Mouse (Mus musculus) liver, embryonic 16.5 days (tissue): ENCODE data around the gene Zfp383. TPM values are rescaled to one million over a fixed set of nuclear protein-coding genes. Genes with fewer than 3 reads are reported as not detected.

Source experiments
- ATAC-seq: fragments of 200-750 bp; cut with Nextera tagmentation; 2 replicates; pipeline ENCODE4 v1.8.0; 2017; ENCODE audit warnings: low read depth, mild to moderate bottlenecking, moderate number of reproducible peaks, moderate library complexity
- H3K27ac ChIP-seq: fragments of 300-500 bp; sonication (generic); 2 replicates; pipeline ENCODE4 v1.5.1; 2014; ENCODE audit warnings: mild to moderate bottlenecking, low read length
- H3K27me3 ChIP-seq: fragments of 300-500 bp; sonication (generic); 2 replicates; pipeline ENCODE4 v1.6.1; 2014; ENCODE audit warnings: low read depth, low read length, mixed read lengths; ENCODE audit not compliant: control insufficient read depth, insufficient read depth
- H3K36me3 ChIP-seq: fragments of 300-500 bp; sonication (generic); 2 replicates; pipeline ENCODE4 v1.6.1; 2014; ENCODE audit warnings: mild to moderate bottlenecking; ENCODE audit not compliant: control insufficient read depth, insufficient read depth
- H3K4me1 ChIP-seq: fragments of 300-500 bp; sonication (generic); 2 replicates; pipeline ENCODE4 v1.6.1; 2014; ENCODE audit warnings: low read depth, low read length, mixed read lengths; ENCODE audit not compliant: control insufficient read depth
- H3K4me2 ChIP-seq: fragments of 300-500 bp; sonication (generic); 2 replicates; pipeline ENCODE4 v1.6.1; 2014; ENCODE audit warnings: low read depth, low read length, mixed read lengths
- H3K4me3 ChIP-seq: fragments of 300-500 bp; sonication (generic); 2 replicates; pipeline ENCODE4 v1.5.1; 2014; ENCODE audit warnings: low read depth, mild to moderate bottlenecking, low read length
- H3K9ac ChIP-seq: fragments of 300-500 bp; sonication (generic); 2 replicates; pipeline ENCODE4 v1.6.1; 2014; ENCODE audit warnings: low read depth, low read length
- H3K9me3 ChIP-seq: fragments of 300-500 bp; sonication (generic); replicated peaks from 2 replicates; pipeline ENCODE4 v1.6.1; 2016; ENCODE audit warnings: low read length; ENCODE audit not compliant: control insufficient read depth
- WGBS: fragments of 180-500 bp; shearing (Covaris S2); extraction: QIAGEN DNeasy Blood & Tissue Kit; methylation state at CpG from one replicate; pipeline ENCODE4 v1.1.7; 2014; ENCODE audit not compliant: insufficient replicate concordance; 5-methylcytosine and 5-hydroxymethylcytosine counted together
- polyA plus RNA-seq: library from polyadenylated mRNA; unstranded; fragments of >200 nt; fragmentation: Nextera tagmentation; extraction: Ambion mirVana; gene quantifications from 2 replicates; pipeline ENCODE4 v1.2.1, GENCODE M21; 2015

Zfp383 gene
- polyA plus RNA-seq, 1 experiment from 2014 or later, result 0.50 TPM

DNA sequence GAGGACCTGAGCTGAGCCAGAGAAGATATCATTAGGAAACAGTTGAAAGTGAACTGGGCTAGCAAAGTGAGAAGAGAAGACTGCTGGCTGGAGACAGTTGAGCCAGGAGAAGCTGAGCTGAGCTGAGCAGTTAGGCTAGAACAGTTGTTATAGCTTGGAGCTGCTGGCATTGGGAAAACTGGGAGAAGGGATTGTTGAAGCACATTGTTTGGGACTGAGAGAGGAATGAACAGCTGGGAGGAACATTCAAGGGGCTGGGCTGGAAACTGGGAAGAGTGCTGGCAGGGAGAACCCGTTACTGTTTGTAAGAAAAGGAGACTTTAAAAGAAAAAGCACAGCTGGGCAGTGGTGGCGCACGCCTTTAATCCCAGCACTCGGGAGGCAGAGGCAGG lies 10.0 kb downstream of the Zfp383 start:
- Histone ChIP-seq H3K27ac (no peak overlapping the region), H3K4me2 (no peak overlapping the region), H3K9ac (no peak overlapping the region), H3K4me3 (no peak overlapping the region), H3K4me1 (no peaks in the 10 kb centered on the region), H3K27me3 (no peaks in the 10 kb centered on the region), H3K36me3 (peaks cover 13% of the 10 kb centered on the region; the same call in 1 of the 2 replicates), H3K9me3 (no peaks in the 10 kb centered on the region)
- no peak for ATAC-seq
- 71% methylated on average over 4 of the region's 4 CpGs for WGBS

DNA sequence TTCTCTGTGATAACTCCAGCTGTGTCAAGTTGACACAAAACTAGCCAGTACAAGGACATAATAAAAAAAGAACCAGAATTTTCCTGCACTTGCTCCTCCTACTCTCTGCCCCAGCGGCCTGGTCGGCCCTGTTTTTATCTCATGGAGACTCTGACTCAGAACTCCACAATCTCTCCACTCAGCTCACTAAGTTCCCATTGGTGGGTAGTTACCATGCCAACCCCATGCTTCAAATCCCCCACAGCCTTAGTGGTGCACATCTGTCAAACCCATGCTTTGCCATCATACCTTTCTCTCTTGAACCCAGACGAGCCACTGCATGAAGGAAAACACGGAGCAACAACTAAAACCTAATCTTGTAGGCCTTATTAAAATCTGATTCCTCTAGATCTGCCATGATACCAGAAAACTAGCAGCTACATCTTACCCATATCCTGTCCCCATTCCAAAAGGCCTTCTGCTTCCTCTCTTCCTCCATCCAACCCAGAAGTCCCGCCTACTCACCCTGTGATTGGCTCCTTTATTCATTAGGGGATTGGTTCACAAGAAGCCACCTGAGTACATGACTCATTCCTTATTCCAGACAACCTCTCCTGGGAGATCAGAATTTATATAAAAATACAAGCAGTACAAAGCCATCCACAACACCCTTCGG lies 13.5 kb downstream of the Zfp383 start:
- H3K27me3 ChIP-seq, result no peaks in the 10 kb centered on the region
- H3K9ac ChIP-seq, result no peak overlapping the region
- H3K36me3 ChIP-seq, result no peaks in the 10 kb centered on the region
- H3K4me1 ChIP-seq, result no peaks in the 10 kb centered on the region
- H3K27ac ChIP-seq, result no peak overlapping the region
- no peaks in the 10 kb centered on the region; the same call in 1 of the 2 replicates for H3K9me3 ChIP-seq
- no peak for ATAC-seq
- WGBS, result 52% methylated on average over 6 of the region's 6 CpGs
- no peak overlapping the region for H3K4me3 ChIP-seq
- H3K4me2 ChIP-seq, result no peak overlapping the region

DNA sequence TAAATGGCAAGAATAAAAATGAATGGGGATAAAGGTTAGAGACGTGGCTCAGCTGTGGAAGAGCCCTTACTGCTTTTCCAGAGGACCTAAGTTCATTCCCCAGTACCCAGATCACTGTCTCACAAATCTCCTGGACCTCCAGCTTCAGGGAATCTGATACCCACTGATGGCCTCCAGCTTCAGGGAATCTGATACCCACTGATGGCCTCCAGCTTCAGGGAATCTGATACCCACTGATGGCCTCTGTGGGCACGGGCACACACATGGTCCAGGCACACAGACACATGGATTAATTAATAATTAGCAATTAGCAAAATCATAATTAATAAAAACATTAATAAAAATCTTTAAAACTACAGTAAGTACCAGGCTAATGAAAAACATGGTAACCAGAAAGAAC lies 14.8 kb downstream of the Zfp383 start:
- no peak overlapping the region for H3K27ac ChIP-seq
- WGBS, result 50% methylated on average over 2 of the region's 2 CpGs
- H3K36me3 ChIP-seq, result no peaks in the 10 kb centered on the region
- H3K4me2 ChIP-seq, result no peak overlapping the region
- no peak overlapping the region for H3K4me3 ChIP-seq
- H3K4me1 ChIP-seq, result no peaks in the 10 kb centered on the region
- H3K9me3 ChIP-seq, result no peaks in the 10 kb centered on the region; the same call in 1 of the 2 replicates
- no peaks in the 10 kb centered on the region for H3K27me3 ChIP-seq
- no peak for ATAC-seq
- H3K9ac ChIP-seq, result no peak overlapping the region

DNA sequence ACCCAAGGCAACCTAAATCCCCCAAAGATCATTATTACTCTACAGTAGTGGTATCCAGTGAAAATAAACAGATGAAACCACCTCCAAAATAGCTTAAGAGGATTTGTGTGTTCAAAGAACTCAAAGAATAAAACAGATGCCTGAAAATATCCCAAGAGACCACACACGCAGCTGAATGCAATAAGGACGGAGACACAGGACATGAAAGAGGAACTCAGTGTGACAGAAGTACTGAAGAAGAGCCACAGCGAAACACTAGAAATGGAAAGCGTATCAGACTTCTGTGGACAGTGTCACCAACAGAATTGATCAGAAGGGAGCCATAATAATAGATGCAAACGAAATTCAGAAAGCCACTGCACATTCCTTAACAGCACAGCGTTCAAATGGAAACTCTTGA lies 30.8 kb downstream of the Zfp383 start:
- H3K4me2 ChIP-seq, result no peak overlapping the region
- no peaks in the 10 kb centered on the region for H3K4me1 ChIP-seq
- H3K4me3 ChIP-seq, result no peak overlapping the region
- no peak for ATAC-seq
- no peaks in the 10 kb centered on the region for H3K9me3 ChIP-seq
- H3K27me3 ChIP-seq, result no peaks in the 10 kb centered on the region
- no peak overlapping the region for H3K27ac ChIP-seq
- 58% methylated on average over 6 of the region's 6 CpGs for WGBS
- no peak overlapping the region for H3K9ac ChIP-seq
- peaks cover 13% of the 10 kb centered on the region for H3K36me3 ChIP-seq

DNA sequence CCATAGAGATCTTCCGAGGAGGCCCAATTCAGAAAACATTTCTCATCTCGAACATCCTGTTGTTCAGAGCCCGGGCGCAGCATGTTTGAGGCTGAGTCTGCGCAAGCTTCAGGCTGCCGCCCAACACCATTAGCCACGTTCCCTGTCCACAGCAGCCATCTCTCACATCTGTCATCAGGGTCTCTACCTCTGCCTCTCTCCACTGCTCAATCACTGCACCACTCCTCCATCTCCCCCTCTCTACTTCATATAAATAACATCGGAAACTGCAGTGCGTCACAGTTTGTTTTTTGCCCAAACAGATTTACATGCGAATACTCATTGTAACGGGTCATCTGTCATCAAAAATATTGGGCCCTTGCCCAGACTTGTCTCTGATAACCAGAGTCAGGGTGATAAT lies 33.0 kb downstream of the Zfp383 start:
- Histone ChIP-seq H3K4me1 (no peaks in the 10 kb centered on the region), H3K36me3 (0 out of 2 replicates have a peak, but pooled peaks cover 2% of the 10 kb centered on the region), H3K9ac (no peak overlapping the region), H3K27me3 (no peaks in the 10 kb centered on the region), H3K9me3 (no peaks in the 10 kb centered on the region), H3K4me2 (no peak overlapping the region), H3K27ac (no peak overlapping the region), H3K4me3 (no peak overlapping the region)
- no peak for ATAC-seq
- WGBS, result 84% methylated on average over 11 of the region's 11 CpGs

DNA sequence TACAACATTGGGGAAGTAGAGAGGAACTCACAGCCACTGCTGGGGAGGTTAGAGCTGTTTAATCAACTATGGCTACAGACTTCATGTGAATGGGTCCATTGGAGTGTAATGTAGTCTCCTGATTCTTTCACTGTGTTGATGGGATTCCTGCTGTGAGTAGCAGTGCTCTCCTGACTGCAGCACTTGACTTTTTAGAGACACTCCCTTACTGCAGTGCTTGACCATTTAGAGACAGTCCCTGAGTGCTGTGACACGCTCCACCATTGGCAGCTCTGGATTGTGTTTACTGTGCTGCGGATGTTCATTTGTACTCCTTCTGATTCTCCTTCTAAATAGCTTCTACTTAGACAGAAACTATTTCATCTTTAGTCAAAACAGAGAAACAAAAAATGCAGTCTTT lies 34.7 kb downstream of the Zfp383 start:
- ATAC-seq, result no peak
- 56% methylated on average over 2 of the region's 2 CpGs for WGBS
- H3K9ac ChIP-seq, result no peak overlapping the region

DNA sequence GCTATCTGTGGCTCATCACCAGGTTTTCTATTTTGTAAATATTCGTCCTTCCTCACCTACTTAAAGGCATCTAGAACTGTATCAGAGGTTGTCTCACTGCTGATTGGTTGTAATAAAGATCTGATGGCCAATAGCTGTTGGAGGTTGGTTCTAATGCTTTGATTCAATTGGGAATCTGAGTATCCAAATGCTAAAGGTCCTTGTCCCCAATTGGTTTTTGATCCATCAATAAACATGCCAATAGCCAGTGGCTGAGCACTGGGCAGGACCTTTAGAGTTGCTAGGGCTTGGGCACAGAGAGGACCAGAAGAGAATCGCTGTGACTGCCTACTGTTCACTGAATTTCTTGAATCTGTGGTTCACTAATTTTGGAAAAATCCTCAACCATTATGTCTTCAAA lies 35.7 kb downstream of the Zfp383 start:
- 64% methylated on average over 2 of the region's 2 CpGs for WGBS
- ATAC-seq, result no peak
- Histone ChIP-seq H3K9ac (no peak overlapping the region), H3K4me2 (no peak overlapping the region), H3K36me3 (no peaks in the 10 kb centered on the region), H3K27me3 (no peaks in the 10 kb centered on the region), H3K9me3 (no peaks in the 10 kb centered on the region), H3K4me1 (no peaks in the 10 kb centered on the region), H3K4me3 (no peak overlapping the region), H3K27ac (no peak overlapping the region)

More for the DNA sequence above, 34.7 kb downstream of the Zfp383 start:
- Histone ChIP-seq H3K4me1 (no peaks in the 10 kb centered on the region), H3K27me3 (no peaks in the 10 kb centered on the region), H3K4me2 (no peak overlapping the region), H3K4me3 (no peak overlapping the region), H3K27ac (no peak overlapping the region), H3K9me3 (no peaks in the 10 kb centered on the region), H3K36me3 (0 out of 2 replicates have a peak, but pooled peaks cover under 1% of the 10 kb centered on the region)

DNA sequence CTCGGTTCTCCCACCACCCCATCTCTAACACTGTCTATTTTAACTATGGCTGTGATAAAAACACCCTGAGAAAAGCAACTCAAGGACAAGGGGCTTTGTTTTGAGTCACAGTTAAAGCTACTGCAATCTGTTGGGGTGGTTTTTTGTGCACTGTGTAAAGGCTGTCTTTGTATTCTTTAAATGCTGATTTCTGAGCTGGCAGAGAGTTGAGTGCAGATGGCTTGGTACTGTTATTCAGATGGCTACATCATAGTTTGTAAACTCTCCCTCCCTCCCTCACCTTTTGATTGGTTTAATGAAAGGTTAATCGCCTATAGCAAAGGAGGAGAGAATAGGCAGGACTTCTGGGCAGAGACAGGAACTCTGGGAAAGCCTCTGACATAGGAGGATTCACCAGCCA lies 36.2 kb downstream of the Zfp383 start:
- Histone ChIP-seq H3K27me3 (no peaks in the 10 kb centered on the region), H3K4me2 (no peak overlapping the region), H3K9me3 (no peaks in the 10 kb centered on the region), H3K4me3 (no peak overlapping the region), H3K36me3 (no peaks in the 10 kb centered on the region), H3K27ac (no peak overlapping the region), H3K4me1 (no peaks in the 10 kb centered on the region), H3K9ac (no peak overlapping the region)
- ATAC-seq, result no peak
- 57% methylated on average over 2 of the region's 2 CpGs for WGBS

DNA sequence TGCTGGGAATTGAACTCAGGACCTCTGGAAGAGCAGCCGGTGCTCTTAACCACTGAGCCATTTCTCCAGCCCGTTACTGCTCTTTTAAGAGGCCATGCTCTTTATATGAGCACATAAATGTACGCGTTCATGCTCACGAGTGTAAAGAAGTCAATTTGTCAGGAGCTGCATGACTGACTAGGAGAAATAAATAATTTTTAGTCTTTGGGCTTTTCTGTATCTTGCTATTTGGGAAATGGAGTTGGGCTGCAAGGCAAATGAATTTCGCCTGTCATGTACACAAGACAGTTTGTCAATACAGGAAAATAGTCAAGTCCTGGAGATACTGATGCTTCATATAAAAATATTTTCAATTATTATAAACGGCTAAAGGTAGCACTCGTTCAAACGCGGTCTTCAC lies 45.1 kb downstream of the Zfp383 start:
- Histone ChIP-seq H3K4me2 (peak overlapping the region; percentile 83), H3K4me3 (peak overlapping the region; percentile 78), H3K27me3 (no peaks in the 10 kb centered on the region), H3K27ac (no peak overlapping the region), H3K9me3 (peaks cover 3% of the 10 kb centered on the region; the same call in 1 of the 2 replicates), H3K9ac (peak overlapping the region; percentile 85), H3K4me1 (peaks cover 3% of the 10 kb centered on the region), H3K36me3 (no peaks in the 10 kb centered on the region)
- WGBS, result 35% methylated on average over 10 of the region's 10 CpGs
- ATAC-seq, result no peak
